ENCODE assay signal across 29 mouse cellular contexts in the genomic region with DNA sequence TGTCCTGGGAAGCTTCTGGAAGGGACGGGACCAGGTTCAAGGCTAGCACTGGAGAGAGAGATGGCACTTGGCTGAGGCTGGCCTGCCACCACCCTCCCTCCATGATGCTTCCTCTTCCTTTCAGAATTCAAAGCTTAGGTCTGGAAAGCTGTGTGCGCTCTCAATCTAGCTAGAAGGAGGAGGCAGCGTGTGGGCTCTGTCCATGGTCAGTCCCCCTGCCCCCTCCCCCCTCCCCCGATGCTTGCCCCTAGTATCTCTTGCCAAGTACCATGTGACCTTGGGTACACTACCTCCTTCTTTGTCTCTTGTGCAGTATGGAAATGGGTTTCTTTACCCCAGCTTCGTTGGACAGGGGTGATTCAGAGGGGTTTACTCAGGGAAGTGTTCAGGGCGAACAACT. TPM values are rescaled to one million over a fixed set of nuclear protein-coding genes. Genes with fewer than 3 reads are reported as not detected.
A peak's percentile ranks its signal among the peaks of the same experiment; 100 is the strongest.
DNase-seq lines count a peak whose midpoint lies in the region; ATAC-seq and TF ChIP-seq lines count a peak whose summit lies in the region.
"Had no signal": no experiment of that assay in that cellular context is flagged by ENCODE, and none has a peak within 500 bp of the region (broad histone marks: within the 10 kb centered on the region; RNA-seq: fewer than 3 reads in every experiment).

No protein-coding gene starts in this region.

- H3K27me3 ChIP-seq in kidney, postnatal 0 days (ENCODE audit: insufficient read depth, low read length), result no peaks in the 10 kb centered on the region
- H3K27me3 ChIP-seq in liver, embryonic 13.5 days, result no peaks in the 10 kb centered on the region
- H3K27me3 ChIP-seq: limb, embryonic 13.5 days; lung, embryonic 15.5 days; midbrain, embryonic 13.5 days had no signal

- H3K9ac ChIP-seq in kidney, postnatal 0 days (ENCODE audit: low read depth, low read length), result peak overlapping the region; percentile 51
- H3K9ac ChIP-seq in liver, embryonic 13.5 days, result peak overlapping the region; percentile 44
- H3K9ac ChIP-seq: hindbrain, embryonic 14.5 days; limb, embryonic 13.5 days; lung, embryonic 15.5 days; midbrain, embryonic 13.5 days had no signal

- no peaks in the 10 kb centered on the region for H3K9me3 ChIP-seq in kidney, postnatal 0 days (replicated peaks; ENCODE audit: low read length)
- H3K9me3 ChIP-seq in liver, embryonic 13.5 days (replicated peaks), result no peaks in the 10 kb centered on the region
- H3K9me3 ChIP-seq: limb, embryonic 13.5 days; lung, embryonic 15.5 days; megakaryocyte, embryonic 14.5 days; midbrain, embryonic 13.5 days had no signal

- peak overlapping the region; percentile 65 for H3K27ac ChIP-seq in kidney, postnatal 0 days
- H3K27ac ChIP-seq in liver, embryonic 13.5 days, result peak overlapping the region; percentile 25; the same call in 1 of the 2 replicates
- H3K27ac ChIP-seq: hindbrain, embryonic 14.5 days; limb, embryonic 13.5 days; lung, embryonic 15.5 days; midbrain, embryonic 13.5 days; stomach, postnatal 0 days had no signal

- DNase-seq in kidney, postnatal 0 days (ENCODE audit: low spot score), result no peak
- DNase-seq in kidney, postnatal 10 days, result no peak
- peak; percentile 47 for DNase-seq in kidney, postnatal 14 days
- DNase-seq in liver, embryonic 13.5 days, result no peak
- peak; percentile 59 for DNase-seq in yolk sac, embryonic 10.5 days (ENCODE audit: low spot score)
- no peak for DNase-seq in layer of hippocampus, adult 8-10 months (ENCODE audit: low spot score in 2 of 2)
- DNase-seq in Muller cell, postnatal 12 days (ENCODE audit: inconsistent ontology term), result no peak
- DNase-seq: adrenal gland, postnatal 10 days; cerebellum, adult 8-10 months; gastrocnemius, postnatal 25 days; heart, postnatal 4 days; lung, postnatal 36 days had no signal

- peak overlapping the region; percentile 41 for H3K4me2 ChIP-seq in kidney, postnatal 0 days (ENCODE audit: low read length)
- H3K4me2 ChIP-seq in liver, embryonic 13.5 days, result peak overlapping the region; percentile 52
- H3K4me2 ChIP-seq: hindbrain, embryonic 14.5 days; limb, embryonic 13.5 days; lung, embryonic 15.5 days; midbrain, embryonic 13.5 days had no signal

- TF ChIP-seq CTCF in kidney, postnatal 0 days (IDR thresholded peaks at IDR 0.05; ENCODE audit: low read depth), result no peak

- H3K4me1 ChIP-seq in kidney, postnatal 0 days (replicated peaks; ENCODE audit: insufficient read depth, low read length), result no peaks in the 10 kb centered on the region
- peaks cover 28% of the 10 kb centered on the region for H3K4me1 ChIP-seq in liver, embryonic 13.5 days (replicated peaks)
- H3K4me1 ChIP-seq: limb, embryonic 13.5 days; lung, embryonic 15.5 days; midbrain, embryonic 13.5 days had no signal

- H3K4me3 ChIP-seq in kidney, postnatal 0 days (replicated peaks; ENCODE audit: low read depth, low read length), result peak overlapping the region; percentile 13; the same call in 1 of the 2 replicates
- peak overlapping the region; percentile 42 for H3K4me3 ChIP-seq in liver, embryonic 13.5 days (replicated peaks)
- H3K4me3 ChIP-seq: limb, embryonic 13.5 days; lung, embryonic 15.5 days; megakaryocyte, embryonic 14.5 days; midbrain, embryonic 13.5 days had no signal

- H3K36me3 ChIP-seq in kidney, postnatal 0 days (ENCODE audit: insufficient read depth, low read length), result no peaks in the 10 kb centered on the region
- peaks cover 9% of the 10 kb centered on the region; the same call in 1 of the 2 replicates for H3K36me3 ChIP-seq in liver, embryonic 13.5 days
- H3K36me3 ChIP-seq: limb, embryonic 13.5 days; lung, embryonic 15.5 days; midbrain, embryonic 13.5 days had no signal

- 64% methylated on average over 6 of the region's 6 CpGs for WGBS in kidney, postnatal 0 days
- 51% methylated on average over 6 of the region's 6 CpGs for WGBS in liver, embryonic 13.5 days (ENCODE audit: insufficient replicate concordance)

- ATAC-seq in kidney, postnatal 0 days (replicated peaks; ENCODE audit: low FRiP score, low read depth), result no peak
- no peak for ATAC-seq in liver, embryonic 13.5 days (ENCODE audit: low read depth)
- ATAC-seq: activated CD4-positive, CD25-positive, alpha-beta regulatory T cell, adult 4 months; inflammation-experienced regulatory T-cells, adult 6 months; midbrain, embryonic 13.5 days had no signal

RNA-seq across cellular contexts. Expression of gene Hnf4a, which starts 42.2 kb away (rescaled TPM):
- polyA plus RNA-seq in kidney, postnatal 0 days (2015; fragmentation: Nextera tagmentation; extraction: Ambion mirVana), result 21.6 and 24.3 TPM in 2 replicates
- polyA plus RNA-seq in liver, embryonic 13.5 days (2015; fragmentation: Nextera tagmentation; extraction: Ambion mirVana), result 12.3 and 15.3 TPM in 2 replicates
- total RNA-seq in layer of hippocampus, adult 8-10 months (2022), result not detected
- total RNA-seq: gastrocnemius, postnatal 25 days; heart, adult 8-10 months; heart, postnatal 4 days; left cerebral cortex, postnatal 14 days; monocyte, adult 5-6 weeks; neutrophil, adult 5-6 weeks had no signal
- polyA plus RNA-seq: activated CD4-positive, CD25-positive, alpha-beta regulatory T cell, adult 4 months; C2C12; embryonic facial prominence, embryonic 14.5 days; forebrain, embryonic 11.5 days; heart, embryonic 14.5 days; hindbrain, embryonic 14.5 days; inflammation-experienced regulatory T-cells, adult 6 months; limb, embryonic 13.5 days; midbrain, embryonic 13.5 days had no signal

RNA-seq across cellular contexts. Expression of gene Ttpal, which starts 53.3 kb away (rescaled TPM):
- 18.1 and 19.7 TPM in 2 replicates for polyA plus RNA-seq in kidney, postnatal 0 days (2015; fragmentation: Nextera tagmentation; extraction: Ambion mirVana)
- polyA plus RNA-seq in liver, embryonic 13.5 days (2015; fragmentation: Nextera tagmentation; extraction: Ambion mirVana), result 13.9 and 15.9 TPM in 2 replicates
- 10 to 100 TPM; 48.2 to 50.3 (median 49.2) TPM for total RNA-seq in layer of hippocampus, adult 8-10 months (2022)

RNA-seq across cellular contexts. Expression of gene R3hdml, which starts 56.7 kb away (rescaled TPM):
- polyA plus RNA-seq in kidney, postnatal 0 days (2015; fragmentation: Nextera tagmentation; extraction: Ambion mirVana), result 27.4 and 29.8 TPM in 2 replicates
- not detected in 2 replicates for polyA plus RNA-seq in liver, embryonic 13.5 days (2015; fragmentation: Nextera tagmentation; extraction: Ambion mirVana)
- not detected for total RNA-seq in layer of hippocampus, adult 8-10 months (2022)
- total RNA-seq: adrenal gland, postnatal 10 days; gastrocnemius, postnatal 25 days; heart, adult 8-10 months; heart, postnatal 4 days; left cerebral cortex, postnatal 14 days; MEL; monocyte, adult 5-6 weeks; neutrophil, adult 5-6 weeks had no signal
- polyA plus RNA-seq: activated CD4-positive, CD25-positive, alpha-beta regulatory T cell, adult 4 months; forebrain, embryonic 11.5 days; heart, embryonic 14.5 days; inflammation-experienced regulatory T-cells, adult 6 months; limb, embryonic 13.5 days; midbrain, embryonic 13.5 days had no signal

Comparison
In these comparisons a context has a peak if more than half of its experiments do, and no peak if none do; other contexts are left out.
1. DNase-seq: peak in kidney, postnatal 14 days (single experiment) and yolk sac, embryonic 10.5 days (single experiment); none in kidney, postnatal 0 days (single experiment), kidney, postnatal 10 days (single experiment), liver, embryonic 13.5 days (single experiment), layer of hippocampus, adult 8-10 months (0 of 2) and Muller cell, postnatal 12 days (single experiment).
2. RNA of gene R3hdml, which starts 56.7 kb away (polyA plus RNA-seq): 27.4 to 29.8 TPM in kidney, postnatal 0 days; not detected in liver, embryonic 13.5 days; every median in the first group is over 10 times any median in the second.